Mouse (Mus musculus): ENCODE data around the gene Rhot1.

Gene Rhot1

DNA sequence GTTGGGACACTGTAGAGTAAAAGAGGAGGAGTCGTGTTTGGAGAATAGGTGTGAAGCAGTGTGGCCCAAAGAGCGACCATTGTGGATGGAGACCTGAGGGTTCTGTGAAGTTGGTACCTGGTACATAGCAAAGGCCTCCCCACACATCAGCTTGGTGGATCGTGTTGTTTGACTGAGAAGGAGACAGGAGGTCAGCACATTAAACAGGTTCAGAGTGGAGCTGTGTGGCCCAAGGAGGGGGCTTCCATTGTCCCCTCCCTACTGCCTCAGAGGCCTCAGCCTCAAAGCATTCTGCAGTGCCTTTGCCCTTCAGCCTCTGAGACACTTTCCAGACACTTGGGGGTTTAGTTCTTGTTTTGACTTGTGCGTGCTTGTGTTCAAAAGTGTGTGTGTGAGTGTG is 105.1 kb downstream of the Rhot1 start:
- in situ Hi-C loops (cut with MboI; ENCODE audit: unreplicated experiment in 2 of 2): no loop called here

DNA sequence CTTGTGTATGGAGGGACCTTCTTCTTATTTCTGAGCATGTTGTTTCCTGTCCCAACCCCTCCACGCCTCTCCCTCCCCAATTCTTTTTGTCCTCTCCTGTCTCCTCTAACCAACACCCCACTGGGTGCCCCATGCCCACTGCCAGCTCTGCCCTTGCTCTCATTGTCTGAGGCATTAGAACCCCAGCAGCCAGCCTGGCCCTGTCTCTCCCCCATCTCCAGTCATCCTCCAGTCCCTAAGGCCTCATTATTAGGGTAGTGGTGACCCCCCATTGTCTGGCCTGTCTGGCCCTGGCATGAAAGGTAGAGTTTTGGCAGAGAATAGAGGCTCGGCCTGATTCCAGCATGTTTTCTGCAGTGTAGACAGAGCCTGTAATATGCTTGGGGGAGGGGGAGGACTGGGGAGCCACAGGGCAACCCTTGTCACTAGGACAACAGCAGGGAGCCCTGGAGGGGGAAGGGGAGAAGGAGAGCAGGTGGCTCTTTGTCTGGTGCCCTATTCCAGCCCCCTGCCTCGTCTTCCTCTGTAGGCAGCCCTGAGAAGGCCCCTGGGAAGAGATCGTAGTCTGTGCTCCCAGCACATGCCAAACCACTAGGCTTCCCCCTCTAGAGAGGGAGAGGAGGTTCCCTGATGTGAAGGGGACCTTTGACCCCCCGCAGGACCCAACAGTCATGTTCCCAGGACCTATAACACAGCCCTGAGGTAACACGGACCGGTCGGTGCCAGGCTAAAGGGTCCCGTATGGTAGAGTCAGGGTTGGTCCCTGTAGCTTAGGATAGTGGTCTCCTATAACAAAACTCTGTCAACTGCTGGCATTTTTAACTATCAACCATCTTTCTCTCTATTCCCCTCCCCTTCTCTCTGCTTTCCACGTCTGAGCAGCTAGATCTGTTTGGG is 107.2 kb downstream of the Rhot1 start:
- in situ Hi-C loops (cut with MboI; ENCODE audit: unreplicated experiment in 2 of 2): no loop called here
